Mouse (Mus musculus): ENCODE data around the gene Gabrr3. TPM values are rescaled to one million over a fixed set of nuclear protein-coding genes. Genes with fewer than 3 reads are reported as not detected.

The Gabrr3 gene
- polyA plus RNA-seq, 1 experiment, result not detected

- H3K4me1 ChIP-seq (ENCODE audit: control insufficient read depth, insufficient read depth, insufficient read length, low read length), result no peaks in the 10 kb centered on the region
- TF ChIP-seq POLR2A (IDR thresholded peaks at IDR 0.05; ENCODE audit: low read depth, low read length), result no peak
- no peak for TF ChIP-seq CTCF (IDR thresholded peaks at IDR 0.05; ENCODE audit: extremely low read depth, insufficient read length, insufficient replicate concordance, low read depth, low read length)
- H3K27ac ChIP-seq (ENCODE audit: insufficient read depth, low read depth, low read length), result no peak overlapping the region
- no peaks in the 10 kb centered on the region for H3K27me3 ChIP-seq (ENCODE audit: control insufficient read depth, insufficient read depth, low read length)
- H3K36me3 ChIP-seq (ENCODE audit: control insufficient read depth, insufficient read depth, low read length), result no peaks in the 10 kb centered on the region
- WGBS, result 83% methylated on average over 6 of the region's 6 CpGs
- H3K4me3 ChIP-seq (ENCODE audit: low read depth, low read length), result no peak overlapping the region
Observed at GRCm38 (mm10) chr16:59463973-59464372, 56.8 kb downstream of the Gabrr3 start.

- 67% methylated on average over 1 of the region's 1 CpGs for WGBS
- Histone ChIP-seq H3K4me1 (ENCODE audit: control insufficient read depth, insufficient read depth, insufficient read length, low read length) (no peaks in the 10 kb centered on the region; the same call in 1 of the 2 replicates), H3K36me3 (ENCODE audit: control insufficient read depth, insufficient read depth, low read length) (no peaks in the 10 kb centered on the region), H3K4me3 (ENCODE audit: low read depth, low read length) (no peak overlapping the region), H3K27ac (ENCODE audit: insufficient read depth, low read depth, low read length) (no peak overlapping the region), H3K27me3 (ENCODE audit: control insufficient read depth, insufficient read depth, low read length) (no peaks in the 10 kb centered on the region)
- TF ChIP-seq CTCF (IDR thresholded peaks at IDR 0.05; ENCODE audit: extremely low read depth, insufficient read length, insufficient replicate concordance, low read depth, low read length) (no peak), POLR2A (IDR thresholded peaks at IDR 0.05; ENCODE audit: low read depth, low read length) (no peak)
Observed at GRCm38 (mm10) chr16:59469846-59470245, 62.7 kb downstream of the Gabrr3 start.

GRCm38 (mm10) chr16:59471637-59472278 lies 64.6 kb downstream of the Gabrr3 start, which contains the start of gene Riox2:
Gene Riox2, plus strand, starts transcription at chr16:59471775.
- peak within 1 kb of the TSS; percentile 73 for H3K27ac ChIP-seq (ENCODE audit: insufficient read depth, low read depth, low read length)
- TF ChIP-seq CTCF (IDR thresholded peaks at IDR 0.05; ENCODE audit: extremely low read depth, insufficient read length, insufficient replicate concordance, low read depth, low read length) (peak; percentile 36; the same call in 1 of the 2 replicates), POLR2A (IDR thresholded peaks at IDR 0.05; ENCODE audit: low read depth, low read length) (peak; percentile 30; the same call in 1 of the 2 replicates)
- WGBS, result 1% methylated on average over 56 of the region's 56 CpGs
- H3K4me3 ChIP-seq (ENCODE audit: low read depth, low read length), result peak within 1 kb of the TSS; percentile 79
- H3K36me3 ChIP-seq (ENCODE audit: control insufficient read depth, insufficient read depth, low read length), result peaks cover 9% of the 10 kb centered on the region; the same call in 1 of the 2 replicates
- H3K4me1 ChIP-seq (ENCODE audit: control insufficient read depth, insufficient read depth, insufficient read length, low read length), result no peaks in the 10 kb centered on the region; the same call in 1 of the 2 replicates
- H3K27me3 ChIP-seq (ENCODE audit: control insufficient read depth, insufficient read depth, low read length), result no peaks in the 10 kb centered on the region

GRCm38 (mm10) chr16:59472546-59472945 lies 65.4 kb downstream of the Gabrr3 start:
- no peaks in the 10 kb centered on the region; the same call in 1 of the 2 replicates for H3K4me1 ChIP-seq (ENCODE audit: control insufficient read depth, insufficient read depth, insufficient read length, low read length)
- 30% methylated on average over 6 of the region's 6 CpGs for WGBS
- H3K27me3 ChIP-seq (ENCODE audit: control insufficient read depth, insufficient read depth, low read length), result no peaks in the 10 kb centered on the region
- no peak overlapping the region for H3K4me3 ChIP-seq (ENCODE audit: low read depth, low read length)
- TF ChIP-seq CTCF (IDR thresholded peaks at IDR 0.05; ENCODE audit: extremely low read depth, insufficient read length, insufficient replicate concordance, low read depth, low read length) (no peak), POLR2A (IDR thresholded peaks at IDR 0.05; ENCODE audit: low read depth, low read length) (no peak)
- H3K36me3 ChIP-seq (ENCODE audit: control insufficient read depth, insufficient read depth, low read length), result peaks cover 11% of the 10 kb centered on the region
- no peak overlapping the region for H3K27ac ChIP-seq (ENCODE audit: insufficient read depth, low read depth, low read length)

- H3K36me3 ChIP-seq (ENCODE audit: control insufficient read depth, insufficient read depth, low read length), result peaks cover 17% of the 10 kb centered on the region
- peak; percentile 86 for TF ChIP-seq CTCF (IDR thresholded peaks at IDR 0.05; ENCODE audit: extremely low read depth, insufficient read length, insufficient replicate concordance, low read depth, low read length)
- no peak for TF ChIP-seq POLR2A (IDR thresholded peaks at IDR 0.05; ENCODE audit: low read depth, low read length)
- 20% methylated on average over 1 of the region's 1 CpGs for WGBS
- H3K27ac ChIP-seq (ENCODE audit: insufficient read depth, low read depth, low read length), result no peak overlapping the region
- H3K4me1 ChIP-seq (ENCODE audit: control insufficient read depth, insufficient read depth, insufficient read length, low read length), result no peaks in the 10 kb centered on the region; the same call in 1 of the 2 replicates
- no peaks in the 10 kb centered on the region for H3K27me3 ChIP-seq (ENCODE audit: control insufficient read depth, insufficient read depth, low read length)
- no peak overlapping the region for H3K4me3 ChIP-seq (ENCODE audit: low read depth, low read length)
Observed at GRCm38 (mm10) chr16:59474788-59475187, 67.7 kb downstream of the Gabrr3 start.

- TF ChIP-seq CTCF (IDR thresholded peaks at IDR 0.05; ENCODE audit: extremely low read depth, insufficient read length, insufficient replicate concordance, low read depth, low read length), result no peak
- no peak for TF ChIP-seq POLR2A (IDR thresholded peaks at IDR 0.05; ENCODE audit: low read depth, low read length)
- no peaks in the 10 kb centered on the region for H3K27me3 ChIP-seq (ENCODE audit: control insufficient read depth, insufficient read depth, low read length)
- H3K4me3 ChIP-seq (ENCODE audit: low read depth, low read length), result no peak overlapping the region
- H3K36me3 ChIP-seq (ENCODE audit: control insufficient read depth, insufficient read depth, low read length), result peaks cover 35% of the 10 kb centered on the region
- no peak overlapping the region for H3K27ac ChIP-seq (ENCODE audit: insufficient read depth, low read depth, low read length)
- 71% methylated on average over 3 of the region's 3 CpGs for WGBS
- H3K4me1 ChIP-seq (ENCODE audit: control insufficient read depth, insufficient read depth, insufficient read length, low read length), result no peaks in the 10 kb centered on the region
Observed at GRCm38 (mm10) chr16:59477955-59478354, 70.8 kb downstream of the Gabrr3 start.

GRCm38 (mm10) chr16:59487239-59487638 lies 80.1 kb downstream of the Gabrr3 start:
- TF ChIP-seq POLR2A (IDR thresholded peaks at IDR 0.05; ENCODE audit: low read depth, low read length) (no peak), CTCF (IDR thresholded peaks at IDR 0.05; ENCODE audit: extremely low read depth, insufficient read length, insufficient replicate concordance, low read depth, low read length) (no peak)
- H3K36me3 ChIP-seq (ENCODE audit: control insufficient read depth, insufficient read depth, low read length), result peaks cover 59% of the 10 kb centered on the region
- 54% methylated on average over 7 of the region's 7 CpGs for WGBS

More at GRCm38 (mm10) chr16:59487239-59487638, 80.1 kb downstream of the Gabrr3 start:
- H3K4me1 ChIP-seq (ENCODE audit: control insufficient read depth, insufficient read depth, insufficient read length, low read length), result peaks cover 4% of the 10 kb centered on the region; the same call in 1 of the 2 replicates
- no peak overlapping the region for H3K27ac ChIP-seq (ENCODE audit: insufficient read depth, low read depth, low read length)
- no peak overlapping the region for H3K4me3 ChIP-seq (ENCODE audit: low read depth, low read length)
- no peaks in the 10 kb centered on the region for H3K27me3 ChIP-seq (ENCODE audit: control insufficient read depth, insufficient read depth, low read length)
